Mouse (Mus musculus) heart, adult 2 months (tissue): ENCODE results near the gene Dmap1. TPM values are rescaled to one million over a fixed set of nuclear protein-coding genes. Genes with fewer than 3 reads are reported as not detected.

Experiments
- DNase-seq, 2 experiments: peaks; one replicate each; pipeline ENCODE4 v3.0.0; 2021
- H3K27ac ChIP-seq: fragments of 200-600 bp; 2 replicates; pipeline ENCODE4 v1.8.1; 2022
- H3K27me3 ChIP-seq: fragments of 200-500 bp; 2 replicates; pipeline ENCODE4 v1.6.1; 2012; ENCODE audit warnings: mild to moderate bottlenecking, low read length, inconsistent platforms, mixed read lengths; ENCODE audit not compliant: control insufficient read depth, insufficient read depth
- H3K36me3 ChIP-seq: fragments of 200-500 bp; 2 replicates; pipeline ENCODE4 v1.6.1; 2012; ENCODE audit warnings: low read length, inconsistent platforms; ENCODE audit not compliant: control insufficient read depth, insufficient read depth
- H3K4me1 ChIP-seq: fragments of 200-500 bp; 2 replicates; pipeline ENCODE4 v1.6.1; 2011; ENCODE audit warnings: low read length; ENCODE audit not compliant: control insufficient read depth, insufficient read depth
- H3K4me3 ChIP-seq: fragments of 200-600 bp; 2 replicates; pipeline ENCODE4 v1.8.1; 2022
- H3K79me2 ChIP-seq: fragments of 200-500 bp; replicated peaks from 2 replicates; pipeline ENCODE4 v1.6.1; 2012; ENCODE audit warnings: mild to moderate bottlenecking, inconsistent platforms, low read length, moderate library complexity, mixed read lengths; ENCODE audit not compliant: control insufficient read depth, insufficient read depth
- H3K9ac ChIP-seq: fragments of 200-500 bp; 2 replicates; pipeline ENCODE4 v1.6.1; 2012; ENCODE audit warnings: low read depth, mild to moderate bottlenecking, control low read depth, inconsistent platforms, low read length, mixed read lengths
- CTCF ChIP-seq: fragments of 200-600 bp; IDR thresholded peaks from 2 replicates; pipeline ENCODE4 v1.8.1; 2022; ENCODE audit warnings: antibody characterized with exemption, mild to moderate bottlenecking, moderate library complexity
- EP300 ChIP-seq: fragments of 200-500 bp; IDR thresholded peaks from 2 replicates; pipeline ENCODE4 v1.6.1; 2011; ENCODE audit warnings: low read depth, low read length, control low read depth; ENCODE audit not compliant: insufficient read depth
- POLR2A ChIP-seq: fragments of 200-500 bp; IDR thresholded peaks from 2 replicates; pipeline ENCODE4 v1.6.1; 2011; ENCODE audit warnings: mild to moderate bottlenecking, low read depth, low read length, control low read depth; ENCODE audit not compliant: insufficient read depth
- WGBS: fragments of 180-500 bp; shearing (Covaris S2); methylation state at CpG from one replicate; pipeline ENCODE4 v1.1.7; 2018; 5-methylcytosine and 5-hydroxymethylcytosine counted together
- intact Hi-C: fragments of 180-260 bp; cut with DNase I; formaldehyde crosslinking; loops from one replicate; pipeline ENCODE4 v1.15.1; 2025
- polyA plus RNA-seq: library from polyadenylated mRNA; depleted of rRNA; stranded (reverse); fragments of >200 nt; gene quantifications from 2 replicates; pipeline ENCODE4 v1.2.3, GENCODE M21; 2012
- total RNA-seq, 2 experiments: library from RNA; stranded (reverse); gene quantifications; 2 replicates each; pipeline ENCODE4 v1.2.3; 2021

Dmap1 gene
- total and polyA plus RNA-seq, 3 experiments, result 14.1 to 19.4 (median 17.9) TPM

GRCm38 (mm10) chr4:117673901-117674300 lies 8.2 kb downstream of the Dmap1 start:
- 68% methylated on average over 3 of the region's 3 CpGs for WGBS
- Histone ChIP-seq H3K4me1 (no peaks in the 10 kb centered on the region), H3K27ac (no peak overlapping the region), H3K4me3 (no peak overlapping the region), H3K27me3 (no peaks in the 10 kb centered on the region), H3K36me3 (no peaks in the 10 kb centered on the region), H3K79me2 (no peaks in the 10 kb centered on the region), H3K9ac (no peak overlapping the region)
- intact Hi-C loops, result loop anchor here (10.0 kb wide), 2 partner anchors 279 to 349 kb away; no protein-coding TSS in a partner anchor
- TF ChIP-seq EP300, result no peak
- TF ChIP-seq CTCF, result no peak
- TF ChIP-seq POLR2A, result no peak
- DNase-seq, result no peak

DNA sequence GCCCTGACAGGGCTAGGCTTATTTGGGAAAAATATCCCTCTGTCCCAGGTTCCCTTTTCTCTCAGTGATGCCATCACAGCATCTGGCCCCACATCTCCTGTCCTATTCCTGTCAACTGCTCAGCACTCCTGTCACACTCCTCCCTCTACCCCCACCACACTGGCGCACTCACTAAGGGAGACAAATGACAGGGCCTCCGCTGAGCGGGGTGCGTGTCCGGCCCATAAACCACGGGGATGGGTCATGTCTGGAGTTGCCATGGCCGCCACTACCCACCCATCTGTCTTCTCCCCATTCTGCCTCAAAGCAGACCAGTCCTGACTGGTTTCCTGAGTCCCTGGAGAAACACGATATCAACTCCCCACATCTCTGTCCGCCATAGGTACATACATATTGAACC lies 10.0 kb downstream of the Dmap1 start:
- H3K36me3 ChIP-seq, result no peaks in the 10 kb centered on the region
- H3K4me1 ChIP-seq, result no peaks in the 10 kb centered on the region
- H3K79me2 ChIP-seq, result no peaks in the 10 kb centered on the region
- intact Hi-C loops, result loop anchor here (10.0 kb wide), 2 partner anchors 277 to 347 kb away; no protein-coding TSS in a partner anchor
- no peak overlapping the region for H3K27ac ChIP-seq
- WGBS, result 81% methylated on average over 9 of the region's 9 CpGs
- TF ChIP-seq POLR2A (no peak), CTCF (no peak), EP300 (no peak)
- H3K4me3 ChIP-seq, result no peak overlapping the region
- H3K27me3 ChIP-seq, result no peaks in the 10 kb centered on the region
- H3K9ac ChIP-seq, result no peak overlapping the region
- DNase-seq, result no peak

GRCm38 (mm10) chr4:117669874-117670273 lies 12.2 kb downstream of the Dmap1 start:
- Histone ChIP-seq H3K36me3 (no peaks in the 10 kb centered on the region), H3K27ac (no peak overlapping the region), H3K9ac (no peak overlapping the region), H3K4me1 (no peaks in the 10 kb centered on the region), H3K79me2 (no peaks in the 10 kb centered on the region), H3K4me3 (no peak overlapping the region), H3K27me3 (no peaks in the 10 kb centered on the region)
- DNase-seq, result no peak
- TF ChIP-seq CTCF (no peak), EP300 (no peak), POLR2A (no peak)
- WGBS, result 61% methylated on average over 7 of the region's 7 CpGs
- intact Hi-C loops, result loop anchor here (10.0 kb wide), 2 partner anchors 275 to 345 kb away; no protein-coding TSS in a partner anchor

GRCm38 (mm10) chr4:117666054-117666453 lies 16.0 kb downstream of the Dmap1 start:
- no peaks in the 10 kb centered on the region for H3K36me3 ChIP-seq
- 88% methylated on average over 8 of the region's 8 CpGs for WGBS
- no peak overlapping the region for H3K4me3 ChIP-seq
- DNase-seq, result no peak
- H3K9ac ChIP-seq, result no peak overlapping the region
- no peaks in the 10 kb centered on the region for H3K79me2 ChIP-seq
- intact Hi-C loops, result no loop called here
- no peaks in the 10 kb centered on the region for H3K27me3 ChIP-seq
- no peak overlapping the region for H3K27ac ChIP-seq
- TF ChIP-seq EP300 (no peak), POLR2A (no peak), CTCF (no peak)
- no peaks in the 10 kb centered on the region for H3K4me1 ChIP-seq

DNA sequence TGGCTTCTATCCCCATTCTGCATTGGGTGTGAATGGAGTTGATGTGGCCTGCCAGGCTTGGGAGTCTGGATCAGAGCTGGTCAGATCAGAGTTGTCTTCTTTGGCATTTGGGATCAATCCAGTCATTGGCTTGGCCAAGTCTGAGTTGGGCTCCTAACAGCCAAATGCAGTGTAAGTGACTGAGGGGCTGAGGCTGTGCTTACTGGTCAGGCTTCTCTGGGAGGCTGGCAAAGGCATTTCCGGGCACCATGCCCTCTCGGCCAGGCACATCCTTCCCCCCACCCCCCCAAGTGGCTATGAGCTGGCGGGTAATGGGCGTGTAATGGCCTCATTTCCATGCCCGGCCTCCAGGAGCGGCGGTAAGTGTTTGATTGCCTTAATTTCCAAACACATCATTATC lies 16.5 kb downstream of the Dmap1 start:
- intact Hi-C loops, result no loop called here
- TF ChIP-seq POLR2A (no peak), CTCF (no peak), EP300 (no peak)

GRCm38 (mm10) chr4:117664411-117665137 lies 17.5 kb downstream of the Dmap1 start:
- intact Hi-C loops, result no loop called here
- no peaks in the 10 kb centered on the region for H3K4me1 ChIP-seq
- H3K27ac ChIP-seq, result no peak overlapping the region
- H3K36me3 ChIP-seq, result no peaks in the 10 kb centered on the region
- no peak for DNase-seq
- no peaks in the 10 kb centered on the region for H3K27me3 ChIP-seq
- no peak overlapping the region for H3K9ac ChIP-seq
- 96% methylated on average over 10 of the region's 10 CpGs for WGBS
- no peak overlapping the region for H3K4me3 ChIP-seq
- H3K79me2 ChIP-seq, result no peaks in the 10 kb centered on the region
- no peak for TF ChIP-seq EP300
- no peak for TF ChIP-seq CTCF
- no peak for TF ChIP-seq POLR2A

More for the DNA sequence above, 16.5 kb downstream of the Dmap1 start:
- H3K79me2 ChIP-seq, result no peaks in the 10 kb centered on the region
- H3K27me3 ChIP-seq, result no peaks in the 10 kb centered on the region
- no peak for DNase-seq
- no peak overlapping the region for H3K4me3 ChIP-seq
- H3K27ac ChIP-seq, result no peak overlapping the region
- WGBS, result 76% methylated on average over 7 of the region's 7 CpGs
- no peak overlapping the region for H3K9ac ChIP-seq
- no peaks in the 10 kb centered on the region for H3K36me3 ChIP-seq
- H3K4me1 ChIP-seq, result no peaks in the 10 kb centered on the region
